Mouse (Mus musculus): Measurements from ENCODE around the gene Selenoo.

The Selenoo gene

GRCm38 (mm10) chr15:89088607-89089247 lies at the start of gene Selenoo:
TSS of gene Selenoo (plus strand) at chr15:89089084.
- peak; percentile 95 for DNase-seq

DNA sequence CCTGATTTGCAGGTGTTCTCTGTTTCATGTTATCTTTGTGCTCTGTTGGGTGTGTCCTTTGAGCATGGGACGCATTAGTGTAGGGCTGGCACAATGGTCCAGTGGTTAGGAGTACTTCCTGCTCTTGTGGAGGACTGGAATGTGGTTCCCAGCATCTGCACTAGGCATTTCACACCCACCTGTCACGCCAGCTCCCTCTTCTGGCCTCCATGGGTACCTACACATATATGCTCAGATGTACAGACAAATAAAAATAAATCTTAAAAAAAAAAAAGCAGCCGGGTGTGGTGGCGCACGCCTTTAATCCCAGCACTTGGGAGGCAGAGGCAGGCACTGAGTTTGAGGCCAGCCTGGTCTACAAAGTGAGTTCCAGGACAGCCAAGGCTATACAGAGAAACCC lies 44.5 kb upstream of the Selenoo start:
- no peak for DNase-seq

- no peak for DNase-seq
These were observed 42.5 kb upstream of the Selenoo start for GRCm38 (mm10) chr15:89046356-89046755.

- DNase-seq = no peak
These were observed 34.2 kb upstream of the Selenoo start for GRCm38 (mm10) chr15:89054666-89055065.

DNA sequence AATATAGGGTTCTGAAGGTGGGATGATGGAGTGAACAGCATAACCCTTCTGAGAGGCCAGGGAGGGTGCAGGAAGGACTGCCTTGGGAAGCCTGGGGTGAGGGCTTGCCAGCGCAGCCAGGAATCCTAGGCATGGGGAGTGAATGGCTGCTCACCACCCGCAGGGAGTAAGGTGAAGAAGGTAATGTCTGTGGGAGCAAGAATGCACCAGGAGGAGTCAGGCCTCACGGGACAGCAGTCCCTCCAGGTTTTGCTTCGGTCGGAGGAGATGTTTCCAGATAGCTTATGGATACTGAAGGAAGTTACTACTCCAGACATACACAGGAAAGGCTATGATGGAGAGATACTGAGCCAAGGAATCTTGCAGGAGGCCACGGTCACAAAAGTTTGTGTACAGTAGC lies 30.1 kb upstream of the Selenoo start:
- no peak for DNase-seq

DNA sequence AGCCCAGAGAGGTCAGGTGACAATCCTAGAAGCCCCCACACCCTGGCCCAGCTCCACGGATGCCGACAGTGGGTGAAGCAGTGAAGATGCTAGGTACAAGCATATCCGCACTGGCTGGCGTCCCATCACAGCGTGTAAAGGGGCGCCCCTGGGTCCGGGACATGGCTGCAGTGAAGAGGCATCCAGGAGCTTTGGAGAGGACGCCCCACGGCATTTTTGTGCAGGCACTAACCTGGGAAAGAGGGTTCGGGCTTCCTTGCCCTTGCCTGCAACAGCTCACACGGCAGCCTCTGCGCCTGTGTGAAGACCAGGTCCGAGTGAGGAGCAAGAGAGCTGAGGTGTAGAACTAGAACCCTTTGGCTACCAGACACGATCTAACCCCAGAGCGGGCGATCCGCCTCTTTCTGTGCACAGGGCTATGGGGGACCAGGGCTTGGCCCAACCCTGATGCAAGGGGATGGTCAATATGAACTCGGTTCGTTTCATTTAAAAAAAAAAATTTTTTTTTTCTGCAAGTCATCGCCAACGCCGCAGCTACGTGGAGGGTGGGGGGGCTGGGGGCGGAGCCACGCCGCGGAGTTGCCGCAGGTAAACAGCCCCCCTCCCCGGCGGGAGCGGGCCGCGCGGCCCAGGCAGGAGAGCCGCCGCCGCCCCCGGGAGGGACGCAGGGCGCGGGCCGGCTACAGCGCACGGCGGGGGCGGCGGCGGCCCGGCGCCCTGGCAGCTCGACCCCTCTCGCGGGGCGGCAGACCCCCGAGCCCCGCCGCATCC lies 29.5 kb upstream of the Selenoo start, which contains the start of gene Panx2:
TSS of gene Panx2 (plus strand) at position 574 of the 771 bp plus-strand sequence.
- DNase-seq = no peak

DNA sequence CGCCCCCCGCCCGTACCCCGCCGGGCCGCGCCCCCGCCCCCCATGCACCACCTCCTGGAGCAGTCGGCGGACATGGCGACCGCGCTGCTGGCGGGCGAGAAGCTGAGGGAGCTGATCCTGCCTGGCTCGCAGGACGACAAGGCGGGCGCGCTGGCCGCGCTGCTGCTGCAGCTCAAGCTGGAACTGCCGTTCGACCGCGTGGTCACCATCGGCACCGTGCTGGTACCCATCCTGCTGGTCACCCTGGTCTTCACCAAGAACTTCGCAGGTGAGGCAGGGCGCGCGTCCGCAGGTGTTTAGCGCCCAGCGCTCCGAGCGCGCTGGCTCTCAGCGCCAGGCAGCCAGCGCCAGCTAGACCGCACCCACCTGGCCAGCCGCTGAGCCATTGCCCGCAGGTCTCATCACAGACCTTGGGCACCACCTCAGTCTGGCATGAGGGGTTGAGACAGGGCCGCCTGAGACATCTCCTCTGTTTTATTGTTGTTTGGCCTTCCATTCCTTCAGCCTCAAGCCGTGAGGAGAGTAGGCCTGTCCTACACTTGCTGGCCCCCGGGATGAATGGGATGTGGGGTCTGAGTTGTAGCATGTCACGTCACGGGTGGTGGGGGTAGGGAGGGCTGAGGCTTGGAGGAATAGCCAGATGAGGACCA lies 28.7 kb upstream of the Selenoo start:
- peak; percentile 42 for DNase-seq

GRCm38 (mm10) chr15:89060811-89061460 lies 27.9 kb upstream of the Selenoo start:
- no peak for DNase-seq

DNA sequence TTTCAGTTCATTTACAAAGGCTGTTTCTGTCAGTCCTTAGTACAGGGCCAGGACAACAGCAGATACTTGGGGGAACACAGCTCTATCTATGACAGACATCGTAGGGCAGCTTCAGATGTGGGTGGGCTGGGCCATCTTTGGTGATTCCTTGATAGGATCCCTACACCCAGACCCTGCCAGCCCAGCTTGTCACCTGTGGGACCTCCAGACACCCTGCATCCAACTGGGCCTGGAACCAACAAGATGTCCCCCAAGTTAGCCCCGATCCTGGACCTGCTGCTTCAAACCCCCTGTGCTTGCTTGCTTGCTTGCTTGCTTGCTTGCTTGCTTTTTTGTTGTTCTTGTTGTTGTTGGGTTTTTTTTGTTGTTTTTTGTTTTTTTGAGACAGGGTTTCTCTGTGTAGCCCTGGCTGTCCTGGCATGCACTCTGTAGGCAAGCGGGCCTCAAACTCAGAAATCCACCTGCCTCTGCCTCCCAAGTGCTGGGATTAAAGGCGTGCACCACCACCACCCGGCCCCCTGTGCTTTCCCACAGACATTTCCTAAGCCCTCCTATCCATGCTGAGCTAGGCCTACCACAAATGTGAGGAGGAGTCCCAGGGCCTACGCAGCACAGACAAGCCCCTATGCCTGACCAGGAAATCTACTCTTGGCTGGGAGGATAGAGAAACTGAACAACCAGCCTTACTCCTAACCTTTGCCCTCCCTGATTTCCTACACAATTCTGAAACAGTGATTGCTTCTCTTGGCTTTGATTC lies 26.9 kb upstream of the Selenoo start:
- DNase-seq = no peak

GRCm38 (mm10) chr15:89062518-89062910 lies 26.4 kb upstream of the Selenoo start:
- no peak for DNase-seq

DNA sequence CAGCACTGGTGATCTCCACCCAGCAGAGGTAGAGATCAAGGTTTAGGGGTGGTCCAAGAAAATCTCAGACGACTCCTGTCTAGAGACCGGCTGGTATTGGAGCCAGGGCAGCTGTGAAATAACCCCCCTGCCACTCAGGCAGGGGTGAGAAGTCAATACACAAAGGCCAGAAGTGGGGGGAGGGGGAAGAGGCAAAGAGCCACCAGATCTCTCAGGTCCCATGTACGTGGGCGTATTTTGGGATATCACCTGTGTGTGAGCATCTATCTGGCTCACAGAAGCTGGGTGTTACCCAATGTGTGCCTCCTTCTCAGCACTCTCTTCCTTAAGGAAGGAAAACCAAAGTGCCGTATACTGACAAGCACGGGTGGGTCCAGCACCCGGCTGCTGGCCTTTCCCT lies 25.9 kb upstream of the Selenoo start:
- DNase-seq = no peak

- DNase-seq = peak; percentile 73
These were observed 25.3 kb upstream of the Selenoo start for GRCm38 (mm10) chr15:89063536-89063935.

- no peak for DNase-seq
These were observed 24.0 kb upstream of the Selenoo start for GRCm38 (mm10) chr15:89064891-89065290.

GRCm38 (mm10) chr15:89067609-89068008 lies 21.3 kb upstream of the Selenoo start:
- DNase-seq = no peak

DNA sequence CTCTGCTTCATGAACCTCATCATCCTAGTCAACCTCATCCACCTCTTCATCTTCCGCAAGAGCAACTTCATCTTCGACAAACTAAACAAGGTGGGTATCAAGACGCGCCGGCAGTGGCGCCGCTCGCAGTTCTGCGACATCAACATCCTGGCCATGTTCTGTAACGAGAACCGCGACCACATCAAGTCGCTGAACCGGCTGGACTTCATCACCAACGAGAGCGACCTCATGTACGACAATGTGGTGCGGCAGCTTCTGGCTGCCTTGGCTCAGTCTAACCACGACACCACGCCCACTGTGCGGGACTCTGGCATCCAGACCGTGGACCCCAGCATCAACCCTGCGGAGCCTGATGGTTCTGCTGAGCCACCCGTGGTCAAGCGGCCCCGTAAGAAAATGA lies 20.7 kb upstream of the Selenoo start:
- DNase-seq = no peak

DNA sequence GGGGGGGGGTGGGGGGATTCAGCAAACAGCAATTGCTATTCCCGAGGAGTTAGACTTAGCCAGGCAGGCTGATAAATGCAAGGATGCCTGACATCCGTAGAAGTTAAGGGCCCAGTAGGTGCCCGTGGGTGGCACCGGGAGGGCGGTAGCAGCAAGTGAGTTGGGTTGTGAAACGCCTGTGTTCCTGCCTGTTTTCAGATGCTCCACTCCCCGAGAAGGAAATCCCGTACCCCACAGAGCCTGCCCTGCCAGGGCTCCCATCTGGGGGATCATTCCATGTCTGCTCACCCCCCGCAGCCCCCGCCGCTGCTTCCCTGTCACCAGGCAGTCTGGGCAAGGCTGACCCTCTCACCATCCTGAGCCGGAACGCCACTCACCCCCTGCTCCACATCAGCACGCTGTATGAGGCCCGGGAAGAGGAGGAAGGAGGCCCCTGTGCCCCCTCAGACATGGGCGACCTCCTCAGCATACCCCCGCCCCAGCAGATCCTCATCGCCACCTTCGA lies 19.5 kb upstream of the Selenoo start:
- no peak for DNase-seq

GRCm38 (mm10) chr15:89070606-89071005 lies 18.3 kb upstream of the Selenoo start:
- DNase-seq = no peak

DNA sequence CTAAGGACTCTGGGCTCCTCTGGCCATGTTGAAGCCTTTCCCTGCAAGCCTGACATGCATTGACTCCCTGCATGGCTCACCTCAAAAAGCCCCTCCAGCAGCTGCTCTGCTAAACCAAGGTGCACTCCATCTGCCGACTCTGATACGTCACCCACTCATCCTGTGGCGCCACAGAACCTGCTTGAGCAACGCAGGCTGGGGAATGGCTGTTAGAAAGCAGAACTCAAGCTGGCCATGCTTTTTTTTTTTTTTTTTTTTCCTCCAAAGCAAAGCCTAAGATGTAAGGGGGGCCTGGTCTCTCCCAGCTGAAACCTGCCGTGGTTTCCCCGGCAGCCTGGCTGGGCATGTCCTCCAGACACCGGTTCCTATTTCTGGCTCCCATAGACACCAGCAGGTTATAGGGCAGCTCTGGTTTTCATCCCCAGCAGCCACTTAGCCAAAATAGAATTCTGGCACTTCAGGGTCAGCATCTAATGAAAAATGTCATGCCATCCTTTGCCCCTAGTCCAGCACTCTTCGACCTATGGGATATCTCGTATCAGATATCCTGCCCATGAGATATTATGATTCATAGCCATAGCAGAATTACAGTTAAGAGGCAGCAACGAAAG lies 14.8 kb upstream of the Selenoo start:
- DNase-seq = no peak

GRCm38 (mm10) chr15:89074613-89075477 lies 14.0 kb upstream of the Selenoo start, which contains the start of gene Trabd:
TSS of gene Trabd (plus strand) at chr15:89075124.
- DNase-seq = no peak

- DNase-seq = peak; percentile 89
These were observed 13.3 kb upstream of the Selenoo start for GRCm38 (mm10) chr15:89075478-89076147.

Data from right cerebral cortex, adult 18-20 months (tissue).